Comparison of ENCODE assay signal across 11 mouse cellular contexts in the genomic region with DNA sequence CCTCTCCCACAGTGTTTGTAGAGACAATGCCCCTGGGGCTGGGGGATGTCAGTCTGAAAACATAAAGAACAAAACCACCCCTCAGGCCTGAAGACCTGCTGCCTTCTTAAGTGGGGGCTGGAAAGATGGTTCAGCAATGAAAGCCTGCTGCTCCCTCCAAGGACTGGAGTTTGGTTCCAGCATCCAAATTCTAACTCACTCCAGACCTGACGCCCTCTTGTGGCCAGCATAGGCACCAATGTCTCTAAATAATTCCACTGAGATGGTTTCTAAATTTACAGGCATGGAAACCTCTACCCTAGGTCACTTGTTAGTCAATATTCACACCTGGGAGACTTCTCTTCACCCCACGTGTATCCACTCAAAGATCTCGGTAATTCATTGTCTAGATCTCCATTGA. TPM values are rescaled to one million over a fixed set of nuclear protein-coding genes. Genes with fewer than 3 reads are reported as not detected.
DNase-seq lines count a peak whose midpoint lies in the region; ATAC-seq and TF ChIP-seq lines count a peak whose summit lies in the region.
"Had no signal": no experiment of that assay in that cellular context is flagged by ENCODE, and none has a peak within 500 bp of the region (broad histone marks: within the 10 kb centered on the region; RNA-seq: fewer than 3 reads in every experiment).

No protein-coding gene starts in this region.

- peak; percentile 77 for TF ChIP-seq CTCF in E14TG2a.4 (conservative IDR thresholded peaks at IDR 0.05; ENCODE audit: low read length)

- peaks cover 23% of the 10 kb centered on the region for H3K4me1 ChIP-seq in E14TG2a.4 (replicated peaks; ENCODE audit: low read depth, low read length)
- no peaks in the 10 kb centered on the region for H3K4me1 ChIP-seq in neural tube, embryonic 11.5 days (ENCODE audit: control insufficient read depth, insufficient read depth, low read length)

- no peak overlapping the region for H3K27ac ChIP-seq in neural tube, embryonic 11.5 days (ENCODE audit: low read depth, low read length)

- ATAC-seq in neural tube, embryonic 11.5 days (ENCODE audit: insufficient read depth, low FRiP score, low TSS enrichment) = no peak
- ATAC-seq in erythroblast, adult 5-6 weeks (replicated peaks; ENCODE audit: low FRiP score, poor library complexity, severe bottlenecking) = no peak

- no peak overlapping the region for H3K9ac ChIP-seq in neural tube, embryonic 11.5 days (ENCODE audit: low read length)

- WGBS in neural tube, embryonic 11.5 days = 22% methylated on average over 3 of the region's 3 CpGs

- H3K4me3 ChIP-seq in E14TG2a.4 (replicated peaks; ENCODE audit: low read length) = no peak overlapping the region
- H3K4me3 ChIP-seq in neural tube, embryonic 11.5 days (ENCODE audit: low read depth, low read length) = no peak overlapping the region

- H3K27me3 ChIP-seq in E14TG2a.4 (ENCODE audit: insufficient read depth, low read length) = peaks cover 3% of the 10 kb centered on the region; the same call in 1 of the 2 replicates
- no peaks in the 10 kb centered on the region for H3K27me3 ChIP-seq in neural tube, embryonic 11.5 days (ENCODE audit: control insufficient read depth, insufficient read depth, low read length)

- H3K4me2 ChIP-seq in neural tube, embryonic 11.5 days (ENCODE audit: low read depth) = no peak overlapping the region

- H3K9me3 ChIP-seq in E14TG2a.4 (ENCODE audit: low read length) = no peaks in the 10 kb centered on the region
- H3K9me3 ChIP-seq in neural tube, embryonic 11.5 days (ENCODE audit: control insufficient read depth, low read length) = no peaks in the 10 kb centered on the region

- peak; percentile 26 to 70 for DNase-seq in adrenal gland, adult (ENCODE audit: inconsistent age in 2 of 2, low spot score in 1 of 2)
- no peak for DNase-seq in adrenal gland, adult 8-10 months
- DNase-seq in kidney, postnatal 14 days = peak; percentile 29
- no peak for DNase-seq in kidney, adult 8-10 months
- DNase-seq in embryo, embryonic 10.5 days (ENCODE audit: low spot score) = peak; percentile 64
- DNase-seq in neural tube, embryonic 11.5 days (ENCODE audit: low spot score) = peak; percentile 55

- no peaks in the 10 kb centered on the region for H3K36me3 ChIP-seq in E14TG2a.4 (ENCODE audit: insufficient read depth, low read length)
- no peaks in the 10 kb centered on the region for H3K36me3 ChIP-seq in neural tube, embryonic 11.5 days (ENCODE audit: control insufficient read depth, insufficient read depth, low read length)

RNA-seq across cellular contexts. Expression of a gene that starts 18.4 kb away (rescaled TPM):
- not detected for total RNA-seq in adrenal gland, adult 8-10 months (2022)
- not detected in 2 replicates for polyA plus RNA-seq in neural tube, embryonic 11.5 days (2014; fragmentation: Nextera tagmentation; extraction: Ambion mirVana)
- not detected in 2 replicates for total RNA-seq in erythroblast, adult 5-6 weeks (2015; ENCODE audit: low replicate concordance)
- not detected in 2 replicates for total RNA-seq in erythroblast, adult 5-6 weeks (2017; ENCODE audit: low replicate concordance)
- polyA plus RNA-seq: liver, embryonic 16.5 days; stomach, embryonic 14.5 days had no signal

RNA-seq across cellular contexts. Expression of a gene that starts 19.8 kb away (rescaled TPM):
- under 1 TPM in 1 of 4 experiments, not detected in 3; 0.24 TPM for total RNA-seq in adrenal gland, adult 8-10 months (2022)
- not detected in 2 replicates for polyA plus RNA-seq in neural tube, embryonic 11.5 days (2014; fragmentation: Nextera tagmentation; extraction: Ambion mirVana)
- not detected in 2 replicates for total RNA-seq in erythroblast, adult 5-6 weeks (2015; ENCODE audit: low replicate concordance)
- not detected in 2 replicates for total RNA-seq in erythroblast, adult 5-6 weeks (2017; ENCODE audit: low replicate concordance)
- polyA plus RNA-seq: C2C12; liver, embryonic 16.5 days; stomach, embryonic 14.5 days had no signal

RNA-seq across cellular contexts. Expression of a gene that starts 21.7 kb away (rescaled TPM):
- total RNA-seq in adrenal gland, adult 8-10 months (2022) = not detected
- not detected in 2 replicates for polyA plus RNA-seq in neural tube, embryonic 11.5 days (2014; fragmentation: Nextera tagmentation; extraction: Ambion mirVana)
- not detected in 2 replicates for total RNA-seq in erythroblast, adult 5-6 weeks (2015; ENCODE audit: low replicate concordance)
- not detected in 2 replicates for total RNA-seq in erythroblast, adult 5-6 weeks (2017; ENCODE audit: low replicate concordance)
- polyA plus RNA-seq: liver, embryonic 16.5 days; stomach, embryonic 14.5 days had no signal

Comparison
In these comparisons a context has a peak if more than half of its experiments do, and no peak if none do; other contexts are left out.
1. DNase-seq: peak in adrenal gland, adult (2 of 2), kidney, postnatal 14 days (single experiment), embryo, embryonic 10.5 days (single experiment) and neural tube, embryonic 11.5 days (single experiment); none in adrenal gland, adult 8-10 months (single experiment) and kidney, adult 8-10 months (0 of 2).